Mouse (Mus musculus): ENCODE measurements around the gene Col6a2. TPM values are rescaled to one million over a fixed set of nuclear protein-coding genes. Genes with fewer than 3 reads are reported as not detected.
A peak's percentile ranks its signal among the peaks of the same experiment; 100 is the strongest.

Gene Col6a2
- total RNA-seq, 2 experiments from 2014 or later: 201 to 217 TPM

DNA sequence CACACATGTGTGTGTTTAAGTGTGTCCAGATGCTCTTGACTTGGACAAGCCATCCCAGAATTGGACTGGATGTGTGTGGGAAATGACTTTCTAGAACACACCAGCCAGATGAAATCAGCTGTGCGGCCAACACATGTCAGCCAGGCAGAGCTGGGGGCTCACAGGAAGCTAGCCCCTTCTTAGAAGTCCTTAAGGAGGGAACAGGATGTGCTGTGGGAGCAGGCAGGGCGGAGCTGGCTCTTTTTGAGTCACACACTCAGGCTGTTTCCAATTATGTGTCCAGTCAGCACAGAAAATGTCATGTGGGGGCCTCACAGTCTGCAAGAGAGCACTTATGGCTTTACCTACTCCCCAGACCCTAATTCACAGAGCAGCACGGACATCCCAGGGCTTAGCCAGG is 12.6 kb upstream of the Col6a2 start:
- peak; percentile 58 for DNase-seq

DNA sequence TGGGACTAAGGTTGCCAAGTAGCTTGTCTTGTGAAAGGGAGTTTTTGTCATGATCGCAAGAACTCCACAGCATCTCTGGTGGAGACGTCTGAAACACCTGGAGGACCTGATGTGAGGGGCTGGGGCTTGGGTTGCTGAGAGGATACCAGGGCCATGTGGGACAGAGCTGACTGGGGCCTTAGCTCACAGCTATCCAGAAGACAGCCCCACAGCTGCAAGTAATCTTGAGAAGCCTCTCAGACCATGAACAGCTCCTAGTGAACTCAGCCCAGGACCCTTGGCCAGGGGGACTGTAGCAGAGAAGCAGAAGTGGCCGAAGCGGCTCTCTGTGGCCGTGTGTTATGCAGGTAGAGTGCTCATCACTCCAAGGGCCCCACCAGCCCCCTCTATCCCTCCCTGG is 11.2 kb upstream of the Col6a2 start:
- no peak for DNase-seq

DNA sequence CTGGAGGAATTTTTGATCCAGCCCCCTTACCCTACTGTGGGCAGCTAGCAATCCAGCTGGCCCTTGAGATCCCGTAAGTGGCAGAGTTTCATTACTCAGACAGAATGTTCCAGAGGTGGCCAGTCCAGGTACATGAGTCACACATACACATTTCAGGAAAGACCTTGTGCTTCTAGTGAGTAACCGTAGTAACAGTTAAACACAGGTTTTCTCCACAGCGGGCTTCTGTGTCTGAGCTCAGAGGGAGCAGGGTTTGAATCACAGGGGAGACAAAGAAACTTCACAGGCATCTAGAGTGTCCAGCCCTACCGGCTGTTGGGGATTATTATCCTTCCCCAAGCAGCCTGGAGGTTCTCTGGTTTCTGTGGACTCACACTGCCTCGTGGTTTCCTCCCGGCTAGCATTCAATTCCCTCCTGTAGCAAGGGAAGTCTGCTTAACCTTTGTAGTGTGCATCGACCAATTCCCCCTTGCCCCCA is 10.7 kb upstream of the Col6a2 start:
- no peak for DNase-seq

DNA sequence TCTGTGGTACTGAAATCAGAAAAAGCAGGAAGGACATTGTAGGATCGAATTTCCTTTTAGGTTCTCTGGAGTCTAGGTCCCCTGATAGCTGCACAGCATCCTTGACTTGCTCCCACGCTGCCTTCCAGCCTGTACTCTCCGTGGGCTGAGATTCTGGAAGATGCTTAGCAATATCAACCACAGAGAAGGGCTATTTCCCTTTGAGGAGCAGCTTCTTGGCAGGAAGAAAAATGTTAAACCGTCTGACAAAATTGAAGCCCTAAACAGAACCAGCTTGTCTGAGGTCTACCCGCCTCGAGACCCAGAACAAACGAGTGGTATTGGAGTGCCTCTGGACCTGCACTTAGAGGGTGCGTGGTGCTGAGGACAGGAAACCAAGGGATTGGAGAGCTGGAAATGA is 9.2 kb upstream of the Col6a2 start:
- DNase-seq: no peak

DNA sequence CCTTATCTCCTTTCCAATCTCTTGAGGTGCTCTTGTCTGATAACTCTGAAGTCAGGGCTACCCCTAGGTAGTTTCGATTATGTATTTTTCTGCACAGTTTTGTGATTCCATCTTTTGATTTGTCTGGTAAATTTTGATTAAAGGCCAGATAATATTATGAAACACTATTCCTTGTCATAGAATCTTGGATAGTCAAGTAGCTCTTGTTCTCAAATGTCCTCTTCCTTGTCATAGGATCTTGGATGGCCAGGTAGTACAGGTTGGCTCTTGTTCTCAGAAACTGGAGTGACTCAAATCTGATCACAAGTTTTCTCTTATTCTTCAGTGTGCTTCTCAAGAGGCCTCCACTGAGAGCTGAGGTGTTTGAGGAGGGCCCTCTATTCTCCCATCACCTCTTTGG is 7.2 kb upstream of the Col6a2 start:
- no peak for DNase-seq

DNA sequence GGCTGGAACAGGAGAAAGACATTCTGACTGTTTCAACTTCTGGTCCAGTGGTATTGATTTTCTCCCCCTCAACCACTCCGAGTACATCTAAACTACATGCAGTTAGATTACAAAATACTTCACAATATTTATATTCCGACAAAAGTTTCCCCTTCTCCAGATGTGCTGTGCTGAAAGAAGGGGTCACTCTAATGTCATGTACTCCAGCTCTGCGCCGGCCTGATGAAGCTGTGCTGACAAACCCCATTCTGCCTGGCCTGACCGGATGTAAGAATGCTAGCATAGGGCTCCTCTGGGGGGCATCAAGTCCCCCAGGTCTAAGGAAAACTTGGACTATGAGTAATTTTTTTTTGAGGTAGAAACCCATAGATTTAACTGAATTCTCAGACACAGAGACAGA is 4.3 kb upstream of the Col6a2 start:
- no peak for DNase-seq

DNA sequence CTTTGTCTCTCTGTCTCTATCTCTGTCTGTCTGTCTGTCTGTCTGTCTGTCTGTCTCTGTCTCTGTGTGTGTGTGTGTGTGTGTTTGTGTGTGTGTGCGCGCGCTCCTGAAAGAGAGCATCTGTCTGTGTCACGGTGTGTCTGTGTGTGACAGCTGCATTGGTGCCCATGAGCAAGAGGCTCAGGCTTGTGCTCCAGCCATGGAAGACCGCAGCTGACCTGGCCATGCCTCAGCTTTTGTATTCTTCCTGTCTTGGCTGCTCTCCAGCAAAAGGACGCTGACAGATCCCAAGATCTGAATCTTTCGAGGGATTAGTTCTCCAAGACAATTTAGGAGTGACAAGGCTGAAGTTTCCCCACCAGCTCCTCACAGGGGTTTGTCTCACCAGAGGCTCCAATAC is 1.5 kb upstream of the Col6a2 start:
- DNase-seq: no peak

DNA sequence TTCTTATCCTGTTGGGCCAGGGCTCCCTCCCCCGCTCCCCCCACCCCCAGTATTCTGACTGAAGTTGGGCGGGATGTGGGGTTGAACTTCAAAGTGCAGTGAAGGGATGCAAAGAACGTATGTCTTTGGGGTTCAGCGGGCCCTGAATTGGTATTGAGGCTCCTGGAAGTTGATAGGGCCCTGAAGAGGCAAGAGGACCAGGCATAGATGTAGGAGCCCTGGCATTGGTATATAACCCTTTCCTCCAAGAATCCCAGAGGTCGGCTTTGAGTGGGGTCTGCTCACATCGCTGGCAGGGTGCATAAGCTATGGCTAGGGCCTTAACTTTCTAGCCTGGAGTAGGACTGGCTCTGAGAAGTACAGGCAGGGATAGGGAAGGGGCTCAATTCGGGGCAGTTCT is 304 bp upstream of the Col6a2 start:
- no peak for DNase-seq

DNA sequence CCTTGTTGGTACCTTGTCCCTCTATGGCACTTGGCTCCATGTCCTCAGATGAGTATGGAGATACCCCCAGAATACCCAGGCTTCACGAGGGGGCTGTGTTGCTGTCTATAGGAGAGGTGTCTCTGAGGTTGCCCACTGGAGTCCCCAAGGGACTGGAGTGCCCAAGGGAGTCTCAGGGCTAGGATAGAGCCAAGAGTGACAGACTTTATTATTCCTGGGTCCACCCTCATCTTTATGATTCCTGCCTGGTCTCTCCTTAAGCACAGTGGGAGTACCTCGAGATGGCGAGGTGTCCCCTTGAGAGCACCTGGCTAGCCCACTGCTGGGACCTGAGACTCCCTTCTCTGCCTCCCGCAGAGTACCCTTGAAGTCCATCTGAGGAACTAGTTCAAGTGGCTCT is 1.0 kb downstream of the Col6a2 start:
- no peak for DNase-seq

DNA sequence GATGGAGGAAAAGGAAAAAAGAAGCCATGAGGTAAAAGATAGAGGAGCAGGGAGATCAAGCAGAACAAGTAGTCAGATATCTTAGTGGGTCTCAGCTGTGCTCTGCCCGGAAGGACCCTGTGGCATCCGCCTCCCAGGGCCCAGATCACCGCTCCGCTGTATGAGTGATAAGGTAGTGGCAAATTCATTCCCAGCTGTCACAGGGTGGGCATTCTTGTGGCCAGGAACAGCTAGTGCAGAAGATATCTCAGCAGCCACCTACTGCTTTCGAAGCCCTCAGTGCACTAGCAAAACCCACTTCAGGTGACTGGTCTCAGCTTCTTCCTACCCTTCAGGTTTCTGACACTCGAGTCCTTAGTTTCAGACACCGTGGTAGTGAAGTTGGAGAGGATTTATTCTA is 11.0 kb downstream of the Col6a2 start:
- no peak for DNase-seq

DNA sequence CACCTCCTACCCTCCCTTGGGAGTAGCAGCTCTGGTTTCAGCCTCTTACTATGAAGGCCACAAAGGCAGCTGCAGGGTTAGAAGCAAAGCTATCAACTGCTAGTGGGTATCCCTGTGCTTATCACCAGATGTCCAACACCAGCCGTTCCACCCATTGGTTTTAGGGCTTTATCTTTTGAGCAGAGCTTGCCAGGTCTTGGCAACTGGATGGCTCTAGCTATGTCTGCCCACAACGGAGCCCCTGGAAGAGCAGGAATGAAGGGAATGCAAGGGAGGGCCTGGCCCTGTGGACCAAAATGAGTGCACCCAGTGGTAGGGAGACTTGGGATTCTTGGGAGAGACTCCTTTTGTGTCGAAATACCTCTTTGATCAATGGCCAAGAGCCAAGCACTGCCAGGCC is 20.7 kb downstream of the Col6a2 start:
- peak; percentile 57 for DNase-seq

DNA sequence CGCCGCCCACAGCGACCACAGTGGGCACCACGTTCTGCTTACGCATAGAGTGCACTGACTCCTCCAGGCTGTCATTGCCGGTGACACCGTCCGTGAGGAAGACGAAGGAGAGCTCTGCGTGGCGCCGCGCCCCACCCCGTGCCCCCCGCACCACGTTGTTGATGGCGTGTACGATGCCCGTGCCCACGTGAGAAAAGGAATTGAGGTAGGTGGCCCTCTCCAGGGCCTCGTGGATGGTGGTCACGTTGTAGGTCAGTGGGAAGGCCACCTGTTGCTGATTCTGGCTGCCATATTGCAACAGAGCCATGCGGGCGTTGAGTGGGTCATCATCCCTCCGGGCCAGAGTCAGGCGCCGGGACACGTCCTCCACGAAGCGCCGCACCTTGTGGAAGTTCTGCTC is 27.1 kb downstream of the Col6a2 start:
- no peak for DNase-seq

DNA sequence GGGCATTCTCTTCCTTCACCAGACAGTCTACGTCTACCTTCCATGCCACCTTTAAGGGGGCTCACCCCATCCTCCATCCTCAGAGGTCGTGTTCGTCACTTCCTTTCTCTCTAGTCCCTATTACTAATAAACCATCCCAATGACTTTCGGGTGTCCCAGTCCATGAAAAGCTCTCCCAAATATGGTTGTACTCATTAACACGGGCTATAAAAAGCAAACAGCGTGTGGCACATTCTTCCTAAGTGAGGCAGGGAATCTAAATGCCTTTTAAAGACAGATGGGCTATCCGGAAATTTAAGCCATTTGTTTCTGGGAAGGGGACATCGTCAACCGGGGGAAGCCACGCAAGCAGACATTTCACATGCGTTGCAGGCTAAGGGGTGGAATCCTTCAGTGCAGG is 33.2 kb downstream of the Col6a2 start:
- DNase-seq: peak; percentile 33

DNA sequence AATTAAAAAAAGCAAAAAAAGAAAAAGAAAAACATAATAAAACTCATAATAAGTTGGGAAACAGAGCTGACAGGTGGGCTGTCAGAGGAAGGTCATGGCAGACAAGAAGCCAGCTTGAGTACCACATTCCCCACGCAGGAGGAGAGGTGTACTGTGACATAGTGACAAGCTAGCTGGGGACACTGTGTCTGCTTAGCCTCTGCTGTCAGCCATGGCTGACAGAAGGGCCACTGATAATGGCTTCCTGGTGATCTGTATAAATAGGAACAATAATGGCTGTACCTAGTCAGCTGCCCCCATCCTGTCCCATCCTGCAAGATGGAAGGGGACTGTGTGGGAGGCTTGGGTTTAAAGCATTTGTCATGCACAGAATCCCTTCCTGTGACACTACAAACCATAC is 37.2 kb downstream of the Col6a2 start:
- DNase-seq: peak; percentile 28

DNA sequence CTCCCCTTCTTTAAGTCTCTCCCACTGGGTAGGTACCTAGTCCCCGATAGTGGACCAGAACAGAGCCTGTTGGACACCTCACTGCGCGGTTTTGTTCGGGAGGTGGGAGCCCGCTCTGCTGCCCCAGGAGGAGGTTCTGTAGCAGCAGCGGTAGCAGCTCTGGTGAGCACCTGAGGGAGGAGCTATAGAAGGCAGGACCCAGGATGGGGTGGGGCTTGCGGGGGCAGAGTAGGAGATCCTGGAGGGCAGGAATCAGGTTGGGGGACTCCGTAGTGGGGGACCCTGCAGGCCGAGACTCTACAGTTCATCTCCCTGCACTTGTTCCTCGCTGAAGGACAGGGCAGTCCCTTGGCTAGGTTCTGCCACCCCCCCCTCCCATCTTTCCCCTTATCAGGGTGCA is 39.3 kb downstream of the Col6a2 start:
- DNase-seq: no peak

DNA sequence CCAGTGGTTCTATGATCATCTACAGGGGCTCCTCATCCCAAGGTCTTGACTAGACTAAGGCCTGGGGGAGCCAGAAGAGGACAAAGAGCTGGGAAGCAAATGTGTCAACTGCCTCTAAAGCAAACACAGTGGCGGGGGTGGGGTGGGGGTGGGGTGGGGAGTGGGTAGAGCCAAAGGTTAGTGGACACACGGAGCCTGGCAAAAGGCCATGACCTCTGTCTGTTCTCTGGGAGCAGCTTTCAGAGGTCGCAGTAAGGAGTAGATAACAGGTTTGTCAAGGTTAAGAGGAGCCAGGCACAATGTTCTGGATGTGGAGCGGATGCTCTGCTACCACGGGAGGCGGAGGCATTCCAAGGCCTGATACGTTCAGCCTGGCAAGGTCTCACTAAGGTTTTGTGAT is 46.5 kb downstream of the Col6a2 start:
- no peak for DNase-seq

DNA sequence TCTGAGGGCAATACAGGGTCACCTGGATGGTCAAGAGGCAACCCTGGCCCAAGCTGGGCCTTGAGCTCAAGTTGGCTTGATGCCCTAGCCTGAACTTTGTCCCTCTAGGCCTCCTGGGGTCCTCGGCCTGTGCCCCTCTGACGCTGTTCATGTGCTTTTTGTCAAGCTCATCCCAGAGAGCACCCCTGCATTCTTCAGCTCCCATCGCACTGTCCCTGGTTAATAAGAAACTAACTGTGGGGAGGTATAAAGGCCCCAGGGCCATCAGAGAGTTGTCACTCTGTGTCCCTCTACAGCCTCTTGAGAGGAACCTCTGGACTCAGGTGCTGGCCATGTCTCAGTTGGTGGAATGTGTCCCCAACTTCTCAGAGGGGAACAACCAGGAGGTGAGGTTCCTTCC is 48.1 kb downstream of the Col6a2 start, which contains the start of gene Ftcd:
Gene Ftcd (plus strand): TSS at position 275 of the 400 bp plus-strand sequence.
- DNase-seq: no peak

DNA sequence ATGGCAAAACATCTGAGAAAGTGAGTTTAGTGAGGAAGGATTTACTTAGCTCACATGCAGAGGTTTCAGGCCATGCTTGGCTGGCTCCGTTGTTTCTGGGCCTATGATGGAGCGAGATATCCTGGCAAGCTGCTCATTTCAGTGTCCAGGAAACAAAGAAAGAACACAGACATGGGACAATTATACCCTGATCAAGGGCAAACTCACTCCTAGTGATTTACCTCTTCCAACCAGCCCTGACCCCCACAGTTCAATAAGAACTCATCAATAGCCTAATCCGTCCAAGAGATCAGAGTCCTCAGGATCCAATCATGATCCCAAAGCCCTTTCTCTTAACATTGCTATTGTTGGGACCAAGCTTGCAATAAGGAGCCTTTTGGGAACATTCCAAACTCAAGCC is 51.3 kb downstream of the Col6a2 start:
- no peak for DNase-seq

DNA sequence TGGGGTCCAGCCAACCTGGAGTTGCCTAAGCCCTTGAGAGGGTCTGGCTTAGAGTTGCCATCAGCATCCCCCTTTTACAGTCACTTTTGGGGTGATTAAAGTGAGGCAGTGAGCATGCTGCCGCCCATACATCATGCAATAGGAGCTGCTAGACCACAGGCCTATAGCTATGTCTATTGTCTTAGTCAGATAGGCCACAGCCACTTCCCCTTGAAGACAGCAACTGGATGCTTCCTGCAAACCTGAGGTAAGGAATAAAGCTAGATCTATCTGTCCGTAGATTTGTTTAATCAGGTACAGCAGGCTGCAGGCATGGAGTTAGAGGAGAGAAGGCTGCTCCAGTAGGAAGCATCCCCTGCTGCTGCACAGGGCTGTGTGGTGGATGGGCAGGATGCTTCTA is 52.4 kb downstream of the Col6a2 start:
- no peak for DNase-seq

DNA sequence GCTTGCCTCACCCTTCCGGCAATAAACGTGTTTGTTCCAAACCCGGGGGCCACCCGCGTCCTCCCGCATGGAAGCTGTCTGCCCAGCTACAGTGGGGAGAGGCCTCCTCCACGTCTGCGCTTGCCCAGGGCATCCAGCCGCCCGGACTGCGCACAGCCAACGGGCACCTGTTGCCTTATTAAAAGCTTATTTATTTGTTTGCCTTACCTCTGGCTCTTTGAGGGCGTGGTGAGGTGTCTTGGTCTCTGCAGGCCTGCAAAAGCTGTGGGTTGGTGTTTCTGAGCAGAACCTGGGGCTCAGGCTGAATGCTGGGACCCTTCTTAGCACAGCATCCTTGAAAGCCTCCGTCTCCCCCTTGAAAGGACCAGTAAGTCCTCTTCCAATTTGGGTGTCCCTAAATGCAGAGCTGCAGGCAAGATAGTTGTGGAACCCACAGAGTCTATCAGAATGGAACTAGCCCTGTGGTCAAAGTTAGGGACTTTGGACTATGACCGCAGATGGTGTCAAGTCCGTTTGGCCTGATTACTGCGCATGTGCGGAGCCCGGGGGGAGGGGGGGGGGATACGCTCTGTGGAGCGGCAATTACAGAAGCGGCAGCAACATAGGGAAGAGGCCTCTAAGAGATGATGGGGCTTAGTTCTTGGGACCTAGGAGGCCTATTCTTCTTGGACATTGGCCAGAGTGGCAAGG is 53.3 kb downstream of the Col6a2 start:
- no peak for DNase-seq

DNA sequence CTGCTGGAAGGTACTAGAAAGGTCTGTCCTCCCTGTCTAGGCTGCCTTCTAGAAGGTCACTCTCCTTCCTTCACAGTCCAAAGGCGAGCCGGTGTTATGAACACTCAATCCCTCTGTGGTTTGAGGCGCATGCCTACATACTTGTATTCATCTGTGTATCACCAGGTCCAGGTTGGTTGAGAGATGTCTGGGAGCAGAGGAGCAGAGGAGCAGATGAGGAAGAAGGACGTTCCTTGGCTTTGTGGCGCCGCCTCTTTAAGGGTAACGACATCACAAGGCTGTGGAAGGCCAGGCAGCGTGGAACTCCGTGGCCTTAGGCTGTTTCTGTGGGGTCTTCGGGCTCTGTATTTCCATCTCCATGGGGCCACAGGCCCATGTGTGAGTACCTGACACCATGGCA is 61.5 kb downstream of the Col6a2 start, which contains the start of gene Spatc1l:
Gene Spatc1l (plus strand): TSS at position 301 of the 400 bp plus-strand sequence.
- DNase-seq: no peak

DNA sequence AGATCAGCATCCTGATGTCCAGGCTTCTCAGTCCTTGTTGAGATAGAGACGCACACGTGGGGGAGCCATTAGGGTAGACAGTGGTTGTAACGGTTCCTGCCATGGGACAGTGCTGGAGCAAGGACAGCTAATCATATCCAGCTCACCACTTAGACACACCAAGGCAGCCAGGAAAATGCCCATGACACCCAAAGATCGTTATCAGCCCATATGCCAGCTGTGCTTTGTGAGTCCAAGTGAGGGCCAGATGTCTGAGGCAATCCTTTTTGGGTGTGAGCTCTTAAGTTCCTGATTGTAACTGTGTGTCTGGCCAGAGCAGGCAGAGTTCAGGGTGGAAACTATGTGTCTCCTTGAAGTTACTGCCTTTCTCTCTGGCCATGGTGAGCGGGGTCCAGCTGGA is 69.4 kb downstream of the Col6a2 start:
- no peak for DNase-seq

DNA sequence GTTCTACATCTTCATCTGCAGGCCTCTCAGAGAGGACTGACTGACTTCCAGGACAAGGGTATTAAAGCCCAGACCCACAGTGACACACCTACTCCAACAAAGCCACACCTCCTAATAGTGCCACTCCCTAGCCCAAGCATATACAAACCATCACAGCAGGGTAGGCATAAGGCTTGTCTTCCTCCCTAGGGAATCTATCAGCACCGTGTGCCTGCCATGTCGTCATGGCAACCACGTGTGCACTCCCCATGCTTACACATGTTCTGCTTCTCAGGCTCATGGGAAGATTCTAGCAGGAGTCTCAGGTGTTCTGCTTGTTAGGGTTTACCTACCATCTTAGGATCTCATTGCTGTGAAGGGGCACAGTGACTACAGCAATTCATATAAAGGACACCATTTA is 71.9 kb downstream of the Col6a2 start:
- DNase-seq: no peak

DNA sequence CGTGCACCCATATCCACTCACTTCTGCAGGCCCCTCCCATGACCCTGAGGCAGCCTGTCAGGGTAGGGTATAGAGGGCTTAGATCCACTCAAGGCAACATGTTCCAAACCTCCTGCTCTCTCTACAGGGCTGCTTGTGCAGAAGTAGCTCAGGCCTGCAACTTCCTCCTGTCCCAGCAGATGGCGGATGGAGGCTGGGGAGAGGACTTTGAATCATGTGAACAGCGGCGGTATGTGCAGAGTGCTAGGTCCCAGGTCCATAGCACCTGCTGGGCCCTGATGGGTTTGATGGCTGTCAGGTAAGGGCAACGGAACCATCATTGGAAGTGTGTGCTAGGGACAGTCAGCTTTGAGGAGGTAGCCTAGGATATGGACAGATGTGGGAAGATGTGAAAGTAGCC is 73.0 kb downstream of the Col6a2 start:
- peak; percentile 20 for DNase-seq

DNA sequence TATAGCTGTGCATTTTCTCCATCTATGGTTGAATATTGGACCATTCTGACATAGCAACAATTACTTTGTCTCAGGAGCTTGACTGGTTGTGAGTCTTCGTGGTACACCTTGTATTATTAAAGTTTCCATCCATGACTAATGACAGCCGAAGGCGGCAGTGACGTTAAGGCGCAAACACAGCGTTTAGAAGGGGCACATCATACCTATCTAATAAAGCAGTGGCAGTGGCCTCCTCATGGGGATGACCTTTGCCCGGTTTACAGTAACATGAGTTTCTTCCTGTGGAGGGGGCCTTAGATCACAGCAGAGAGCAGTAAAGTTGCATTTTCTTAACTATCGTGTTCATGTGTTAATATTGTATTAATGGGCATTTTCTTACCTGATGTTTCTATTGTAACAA is 75.2 kb downstream of the Col6a2 start:
- no peak for DNase-seq

Data from heart, postnatal 4 days (tissue).